Mouse (Mus musculus): ENCODE results near the gene Hlf. TPM values are rescaled to one million over a fixed set of nuclear protein-coding genes. Genes with fewer than 3 reads are reported as not detected.

Gene Hlf
- polyA plus RNA-seq, 1 experiment: 0.16 TPM

DNA sequence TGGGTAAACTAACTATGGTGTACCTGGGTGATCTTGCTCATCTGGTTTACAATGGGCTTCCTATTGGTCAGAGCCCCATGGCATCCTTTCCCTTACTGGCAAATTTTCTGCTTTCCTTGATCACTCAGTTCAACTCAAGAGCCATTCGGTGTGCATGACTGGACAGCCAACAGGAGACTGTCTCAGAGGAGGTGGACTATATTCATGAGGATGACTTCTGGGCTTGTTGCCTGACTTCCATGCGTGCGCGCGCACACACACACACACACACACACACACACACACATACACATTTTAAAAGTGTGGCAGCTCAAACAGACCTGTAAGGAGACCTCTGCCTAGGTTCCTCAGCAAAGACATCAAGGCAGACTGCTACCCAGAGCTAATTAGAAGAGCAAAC lies 12.7 kb downstream of the Hlf start:
- no peaks in the 10 kb centered on the region for H3K79me3 ChIP-seq (ENCODE audit: low read depth)
- no peak overlapping the region for H3K4me3 ChIP-seq (ENCODE audit: insufficient read depth, poor library complexity, severe bottlenecking)

DNA sequence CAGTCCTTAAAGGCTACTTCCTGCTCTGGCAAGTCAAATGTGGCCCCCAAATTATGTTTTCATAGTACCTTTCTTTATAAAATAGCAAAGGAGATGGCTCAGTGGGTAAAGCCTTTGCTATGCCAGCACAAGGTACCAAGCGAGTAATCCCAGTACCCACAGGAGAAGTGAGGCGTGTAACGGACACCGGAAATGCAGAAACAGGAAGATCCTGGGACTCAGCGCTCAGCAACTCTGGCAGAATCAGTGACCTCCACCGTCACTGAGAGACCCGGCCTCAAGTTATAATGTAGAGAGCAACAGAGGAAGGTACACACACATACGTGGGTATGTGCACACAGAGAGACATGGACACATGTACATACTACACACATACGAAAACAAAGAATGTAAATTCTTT lies 14.3 kb downstream of the Hlf start:
- no peak overlapping the region for H3K4me3 ChIP-seq (ENCODE audit: insufficient read depth, poor library complexity, severe bottlenecking)
- TF ChIP-seq CTCF (IDR thresholded peaks at IDR 0.05; ENCODE audit: control insufficient read depth, insufficient read depth, insufficient read length) (no peak), MYOD1 (IDR thresholded peaks at IDR 0.05; ENCODE audit: control insufficient read depth, insufficient read length, low read depth) (no peak), MAX (IDR thresholded peaks at IDR 0.05) (no peak), USF1 (IDR thresholded peaks at IDR 0.05; ENCODE audit: low read depth) (no peak), FOSL1 (IDR thresholded peaks at IDR 0.05; ENCODE audit: insufficient read depth, low read length, poor library complexity, severe bottlenecking) (no peak), MYOG (IDR thresholded peaks at IDR 0.05; ENCODE audit: control insufficient read depth, extremely low read depth, insufficient read length) (no peak), CEBPB (IDR thresholded peaks at IDR 0.05; ENCODE audit: low read depth) (no peak)
- H3ac ChIP-seq (ENCODE audit: control insufficient read depth, insufficient read length, low read depth): no peak overlapping the region
- H3K79me3 ChIP-seq (ENCODE audit: low read depth): no peaks in the 10 kb centered on the region
- H3K36me3 ChIP-seq (ENCODE audit: control insufficient read depth, insufficient read depth): no peaks in the 10 kb centered on the region
- H3K27me3 ChIP-seq (ENCODE audit: control insufficient read depth, insufficient read depth, insufficient read length): peaks cover 50% of the 10 kb centered on the region
- H3K79me2 ChIP-seq (ENCODE audit: control insufficient read depth, insufficient read depth): no peaks in the 10 kb centered on the region

More for the DNA sequence above, 12.7 kb downstream of the Hlf start:
- Histone ChIP-seq H3K79me2 (ENCODE audit: control insufficient read depth, insufficient read depth) (no peaks in the 10 kb centered on the region), H3ac (ENCODE audit: control insufficient read depth, insufficient read length, low read depth) (no peak overlapping the region), H3K36me3 (ENCODE audit: control insufficient read depth, insufficient read depth) (no peaks in the 10 kb centered on the region), H3K27me3 (ENCODE audit: control insufficient read depth, insufficient read depth, insufficient read length) (peaks cover 37% of the 10 kb centered on the region)
- TF ChIP-seq FOSL1 (IDR thresholded peaks at IDR 0.05; ENCODE audit: insufficient read depth, low read length, poor library complexity, severe bottlenecking) (no peak), CEBPB (IDR thresholded peaks at IDR 0.05; ENCODE audit: low read depth) (no peak), MYOG (IDR thresholded peaks at IDR 0.05; ENCODE audit: control insufficient read depth, extremely low read depth, insufficient read length) (no peak), MYOD1 (IDR thresholded peaks at IDR 0.05; ENCODE audit: control insufficient read depth, insufficient read length, low read depth) (no peak), MAX (IDR thresholded peaks at IDR 0.05) (no peak), USF1 (IDR thresholded peaks at IDR 0.05; ENCODE audit: low read depth) (no peak), CTCF (IDR thresholded peaks at IDR 0.05; ENCODE audit: control insufficient read depth, insufficient read depth, insufficient read length) (no peak)

DNA sequence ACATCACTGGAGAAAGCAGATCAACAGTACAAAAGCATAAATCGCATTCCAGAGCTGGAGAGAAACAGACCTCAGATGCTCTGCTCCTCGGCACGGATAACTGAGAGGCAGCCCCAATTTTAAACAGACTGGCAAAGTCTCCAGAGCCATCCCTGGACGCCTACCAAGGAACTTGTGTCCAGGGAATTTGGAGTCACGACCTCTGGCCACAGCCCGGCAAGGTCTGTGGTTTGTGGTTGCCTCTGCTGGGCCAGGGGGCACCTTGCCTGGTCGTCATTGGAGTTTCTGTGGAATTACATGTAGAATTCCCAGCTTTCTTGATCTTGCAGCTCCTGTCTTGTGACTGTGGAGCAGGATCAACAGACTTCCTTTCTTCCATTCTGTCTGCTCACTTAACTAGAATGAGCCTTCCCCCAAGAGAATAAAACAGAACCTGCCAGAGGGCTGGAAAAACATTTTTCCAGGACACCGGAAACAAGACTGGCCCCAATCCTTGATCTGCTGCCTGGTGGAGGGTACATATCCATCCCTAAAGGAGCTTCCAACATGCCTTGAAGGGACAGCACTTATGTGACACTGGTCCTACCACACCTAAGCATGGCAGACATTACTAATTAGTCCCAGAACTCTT lies 19.1 kb downstream of the Hlf start:
- no peak for TF ChIP-seq MYOD1 (IDR thresholded peaks at IDR 0.05; ENCODE audit: control insufficient read depth, insufficient read length, low read depth)
- no peak for TF ChIP-seq CEBPB (IDR thresholded peaks at IDR 0.05; ENCODE audit: low read depth)
- no peak for TF ChIP-seq MYOG (IDR thresholded peaks at IDR 0.05; ENCODE audit: control insufficient read depth, extremely low read depth, insufficient read length)
- H3K79me2 ChIP-seq (ENCODE audit: control insufficient read depth, insufficient read depth): no peaks in the 10 kb centered on the region
- no peaks in the 10 kb centered on the region for H3K79me3 ChIP-seq (ENCODE audit: low read depth)
- H3K27me3 ChIP-seq (ENCODE audit: control insufficient read depth, insufficient read depth, insufficient read length): peaks cover 55% of the 10 kb centered on the region
- no peaks in the 10 kb centered on the region for H3K36me3 ChIP-seq (ENCODE audit: control insufficient read depth, insufficient read depth)
- no peak overlapping the region for H3ac ChIP-seq (ENCODE audit: control insufficient read depth, insufficient read length, low read depth)
- no peak overlapping the region for H3K4me3 ChIP-seq (ENCODE audit: insufficient read depth, poor library complexity, severe bottlenecking)

DNA sequence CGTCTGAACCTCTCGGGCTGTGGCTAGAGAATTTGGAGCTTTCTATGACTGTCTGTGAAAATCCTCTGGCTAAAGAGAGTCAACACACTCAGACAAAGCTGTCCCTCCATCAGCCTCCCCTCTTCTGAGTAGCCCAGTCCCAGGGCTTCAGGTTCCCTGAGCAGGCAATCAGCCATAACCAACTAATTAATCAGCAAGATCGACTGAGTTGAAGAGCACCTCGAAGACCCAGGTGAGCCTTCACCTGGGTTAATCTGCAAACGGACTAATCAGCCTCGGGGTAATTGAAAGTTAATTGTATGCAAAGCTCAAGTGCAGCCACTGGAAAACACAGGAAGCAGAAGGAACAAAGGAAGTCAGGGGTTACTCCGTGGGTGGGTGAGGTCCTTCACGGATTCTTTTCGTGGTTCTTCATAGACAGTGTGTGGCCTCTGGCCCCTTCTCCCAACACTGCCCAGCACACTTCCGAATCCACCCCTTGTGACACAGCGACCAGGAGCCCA lies 19.9 kb downstream of the Hlf start:
- no peak overlapping the region for H3K4me3 ChIP-seq (ENCODE audit: insufficient read depth, poor library complexity, severe bottlenecking)
- peaks cover 53% of the 10 kb centered on the region for H3K27me3 ChIP-seq (ENCODE audit: control insufficient read depth, insufficient read depth, insufficient read length)
- no peak overlapping the region for H3ac ChIP-seq (ENCODE audit: control insufficient read depth, insufficient read length, low read depth)
- no peak for TF ChIP-seq MAX (IDR thresholded peaks at IDR 0.05)
- TF ChIP-seq CTCF (IDR thresholded peaks at IDR 0.05; ENCODE audit: control insufficient read depth, insufficient read depth, insufficient read length): no peak
- no peak for TF ChIP-seq MYOD1 (IDR thresholded peaks at IDR 0.05; ENCODE audit: control insufficient read depth, insufficient read length, low read depth)
- TF ChIP-seq USF1 (IDR thresholded peaks at IDR 0.05; ENCODE audit: low read depth): no peak
- no peak for TF ChIP-seq MYOG (IDR thresholded peaks at IDR 0.05; ENCODE audit: control insufficient read depth, extremely low read depth, insufficient read length)
- no peak for TF ChIP-seq FOSL1 (IDR thresholded peaks at IDR 0.05; ENCODE audit: insufficient read depth, low read length, poor library complexity, severe bottlenecking)
- no peak for TF ChIP-seq CEBPB (IDR thresholded peaks at IDR 0.05; ENCODE audit: low read depth)
- no peaks in the 10 kb centered on the region for H3K79me3 ChIP-seq (ENCODE audit: low read depth)
- no peaks in the 10 kb centered on the region for H3K79me2 ChIP-seq (ENCODE audit: control insufficient read depth, insufficient read depth)
- H3K36me3 ChIP-seq (ENCODE audit: control insufficient read depth, insufficient read depth): no peaks in the 10 kb centered on the region

DNA sequence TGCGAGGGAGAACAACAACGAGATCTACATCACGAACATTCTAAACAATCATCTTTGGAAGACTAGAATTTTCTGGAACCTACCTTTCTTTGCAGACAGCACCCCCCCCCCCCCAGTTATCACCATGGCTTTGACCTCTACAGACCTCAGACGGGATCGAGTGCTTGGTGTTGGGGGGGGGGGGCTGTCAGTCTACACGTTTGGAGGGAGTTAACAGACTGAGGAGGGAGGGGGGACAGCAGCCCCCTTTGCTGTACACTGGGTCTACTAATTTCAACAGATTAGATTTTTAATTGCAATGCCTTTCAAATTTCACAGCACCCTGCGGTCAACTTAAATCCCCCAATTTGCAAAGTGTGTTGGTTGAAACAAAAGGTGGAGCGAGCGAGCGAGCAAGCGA lies 20.3 kb downstream of the Hlf start:
- no peak for TF ChIP-seq CEBPB (IDR thresholded peaks at IDR 0.05; ENCODE audit: low read depth)
- TF ChIP-seq CTCF (IDR thresholded peaks at IDR 0.05; ENCODE audit: control insufficient read depth, insufficient read depth, insufficient read length): no peak
- no peak for TF ChIP-seq MYOG (IDR thresholded peaks at IDR 0.05; ENCODE audit: control insufficient read depth, extremely low read depth, insufficient read length)
- no peak for TF ChIP-seq MAX (IDR thresholded peaks at IDR 0.05)
- TF ChIP-seq FOSL1 (IDR thresholded peaks at IDR 0.05; ENCODE audit: insufficient read depth, low read length, poor library complexity, severe bottlenecking): no peak
- TF ChIP-seq MYOD1 (IDR thresholded peaks at IDR 0.05; ENCODE audit: control insufficient read depth, insufficient read length, low read depth): no peak
- no peaks in the 10 kb centered on the region for H3K79me2 ChIP-seq (ENCODE audit: control insufficient read depth, insufficient read depth)
- peaks cover 53% of the 10 kb centered on the region for H3K27me3 ChIP-seq (ENCODE audit: control insufficient read depth, insufficient read depth, insufficient read length)
- H3ac ChIP-seq (ENCODE audit: control insufficient read depth, insufficient read length, low read depth): no peak overlapping the region
- H3K79me3 ChIP-seq (ENCODE audit: low read depth): no peaks in the 10 kb centered on the region
- no peaks in the 10 kb centered on the region for H3K36me3 ChIP-seq (ENCODE audit: control insufficient read depth, insufficient read depth)
- H3K4me3 ChIP-seq (ENCODE audit: insufficient read depth, poor library complexity, severe bottlenecking): no peak overlapping the region

DNA sequence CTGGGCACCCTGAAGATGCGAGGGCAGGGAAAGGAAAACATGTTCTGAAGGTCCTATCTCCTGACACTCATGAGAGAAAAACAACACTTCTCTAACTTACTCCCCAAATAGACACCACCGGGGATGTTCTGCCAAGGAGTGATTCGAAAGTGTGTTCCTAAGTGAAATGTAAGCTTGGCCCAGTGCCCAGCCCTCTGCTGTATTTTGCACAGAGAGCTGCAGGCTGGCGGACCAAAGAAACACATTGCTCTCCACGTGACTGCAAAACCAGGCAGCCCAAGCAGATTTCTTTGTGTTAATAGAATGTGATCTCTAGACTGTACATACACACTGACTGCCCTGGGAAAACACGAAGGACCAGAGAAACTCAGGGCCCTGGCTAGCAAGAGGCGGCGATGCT lies 21.1 kb downstream of the Hlf start:
- TF ChIP-seq MYOD1 (IDR thresholded peaks at IDR 0.05; ENCODE audit: control insufficient read depth, insufficient read length, low read depth) (no peak), MYOG (IDR thresholded peaks at IDR 0.05; ENCODE audit: control insufficient read depth, extremely low read depth, insufficient read length) (no peak), CEBPB (IDR thresholded peaks at IDR 0.05; ENCODE audit: low read depth) (no peak), USF1 (IDR thresholded peaks at IDR 0.05; ENCODE audit: low read depth) (no peak), MAX (IDR thresholded peaks at IDR 0.05) (no peak), FOSL1 (IDR thresholded peaks at IDR 0.05; ENCODE audit: insufficient read depth, low read length, poor library complexity, severe bottlenecking) (no peak), CTCF (IDR thresholded peaks at IDR 0.05; ENCODE audit: control insufficient read depth, insufficient read depth, insufficient read length) (no peak)
- no peaks in the 10 kb centered on the region for H3K79me2 ChIP-seq (ENCODE audit: control insufficient read depth, insufficient read depth)
- H3K27me3 ChIP-seq (ENCODE audit: control insufficient read depth, insufficient read depth, insufficient read length): peaks cover 60% of the 10 kb centered on the region
- H3K4me3 ChIP-seq (ENCODE audit: insufficient read depth, poor library complexity, severe bottlenecking): no peak overlapping the region
- H3ac ChIP-seq (ENCODE audit: control insufficient read depth, insufficient read length, low read depth): no peak overlapping the region
- no peaks in the 10 kb centered on the region for H3K79me3 ChIP-seq (ENCODE audit: low read depth)
- H3K36me3 ChIP-seq (ENCODE audit: control insufficient read depth, insufficient read depth): no peaks in the 10 kb centered on the region
